Mouse (Mus musculus) adrenal gland (tissue): ENCODE results near the gene Pusl1.

Experiments
- intact Hi-C: fragments of 180-260 bp; cut with DNase I; formaldehyde crosslinking; loops from one replicate; pipeline ENCODE4 v1.15.1; 2025
- microRNA-seq, 2 experiments: library from miRNA; unstranded; fragments of <30 nt; microRNA quantifications; one replicate each; pipeline ENCODE4; 2019

The Pusl1 gene

DNA sequence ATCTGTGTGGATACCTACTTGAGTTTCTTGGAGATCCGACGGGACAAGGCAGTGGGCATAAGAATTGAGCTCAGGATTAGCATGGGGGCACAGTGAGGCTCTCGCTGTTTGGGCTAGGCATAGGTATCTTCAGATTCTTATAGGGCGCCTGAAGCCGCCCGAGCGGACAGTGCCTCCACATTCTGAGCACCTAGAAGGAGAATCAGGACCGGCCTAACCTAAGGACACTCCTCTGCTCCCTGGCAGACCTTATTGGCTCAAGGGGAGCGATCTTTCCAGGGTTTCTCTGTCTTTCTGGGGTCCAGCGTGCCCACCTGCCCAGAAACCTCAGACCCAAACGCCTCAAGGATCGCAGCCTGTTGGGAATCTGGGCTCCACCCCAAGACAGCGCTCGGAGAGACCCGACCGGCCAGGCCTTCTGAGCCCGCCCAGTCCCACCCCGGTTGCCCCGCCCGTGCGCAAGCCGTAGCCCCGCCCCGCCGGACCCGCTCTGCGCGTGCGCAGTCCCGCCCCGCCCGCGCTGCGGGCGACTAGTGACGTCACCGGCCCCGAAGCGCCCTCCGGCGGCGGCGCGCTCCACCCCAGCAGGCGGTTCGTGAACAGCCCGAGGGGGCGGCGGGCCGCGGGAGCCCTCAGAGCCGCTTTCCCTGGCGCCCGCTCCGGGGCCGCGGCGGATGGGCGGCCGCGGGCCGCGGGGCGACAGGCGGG is 44.6 kb downstream of the Pusl1 start, which contains the start of gene Dvl1:
Dvl1 (plus strand) TSS at position 532 of the 708 bp plus-strand sequence.
- intact Hi-C loops: no loop called here

DNA sequence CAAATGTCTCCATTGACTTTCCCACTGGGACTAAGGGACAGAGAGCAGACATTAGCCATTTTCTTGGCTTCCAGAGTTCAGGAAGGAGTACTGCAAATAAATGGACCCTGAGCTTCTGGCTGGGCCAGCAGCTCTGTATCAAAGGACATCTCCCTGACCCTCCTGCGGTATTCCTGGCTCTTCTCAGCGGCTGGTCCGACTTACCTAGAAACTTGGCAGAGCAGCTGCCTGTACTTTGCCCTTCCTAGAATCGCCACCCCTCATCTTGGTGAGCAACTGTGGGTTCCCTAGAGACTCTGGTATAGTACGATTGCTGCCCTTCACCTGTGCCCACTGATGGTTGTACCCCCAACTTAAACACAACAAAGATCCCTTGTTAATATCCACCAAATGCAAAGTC is 48.4 kb downstream of the Pusl1 start:
- intact Hi-C loops: no loop called here

DNA sequence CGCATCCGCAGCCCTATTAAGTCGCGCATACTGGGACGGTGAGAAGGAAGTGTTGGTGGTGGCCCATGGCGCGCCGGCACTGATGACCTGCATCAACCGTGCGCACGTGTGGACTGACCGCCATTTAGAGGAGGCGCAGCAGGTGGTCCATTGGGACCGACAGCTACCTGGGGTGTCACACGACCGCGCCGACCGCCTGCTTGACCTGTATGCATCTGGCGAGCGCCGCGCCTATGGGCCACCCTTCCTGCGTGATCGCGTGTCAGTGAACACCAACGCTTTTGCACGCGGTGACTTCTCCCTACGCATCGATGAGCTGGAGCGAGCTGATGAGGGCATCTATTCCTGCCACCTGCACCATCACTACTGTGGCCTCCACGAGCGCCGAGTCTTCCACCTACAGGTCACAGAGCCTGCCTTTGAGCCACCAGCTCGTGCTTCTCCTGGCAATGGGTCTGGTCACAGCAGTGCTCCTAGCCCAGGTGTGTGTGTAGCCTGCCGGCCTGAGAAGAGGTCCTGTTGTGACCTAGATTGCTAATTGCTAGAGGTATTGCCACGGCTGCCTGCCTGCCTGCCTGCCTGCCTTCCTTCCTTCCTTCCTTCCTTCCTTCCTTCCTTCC is 49.8 kb downstream of the Pusl1 start:
- intact Hi-C loops: no loop called here

DNA sequence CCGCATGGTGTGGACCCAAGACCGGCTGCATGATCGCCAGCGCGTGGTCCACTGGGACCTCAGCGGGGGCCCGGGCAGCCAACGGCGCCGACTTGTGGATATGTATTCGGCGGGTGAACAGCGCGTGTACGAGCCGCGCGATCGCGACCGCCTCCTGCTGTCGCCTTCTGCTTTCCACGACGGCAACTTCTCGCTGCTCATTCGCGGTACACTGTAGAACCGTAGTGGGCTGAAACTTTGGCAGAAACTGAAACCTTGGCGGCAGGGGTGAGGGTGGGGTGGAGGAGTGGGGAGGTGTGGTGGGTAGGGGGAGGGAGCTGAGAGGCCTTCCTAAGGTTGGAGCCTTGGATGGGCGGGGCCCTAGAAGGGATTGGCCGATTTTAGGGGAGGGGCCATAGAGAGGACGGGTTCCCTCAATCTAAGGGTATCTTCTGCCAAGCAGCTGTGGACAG is 50.6 kb downstream of the Pusl1 start:
- intact Hi-C loops: no loop called here

DNA sequence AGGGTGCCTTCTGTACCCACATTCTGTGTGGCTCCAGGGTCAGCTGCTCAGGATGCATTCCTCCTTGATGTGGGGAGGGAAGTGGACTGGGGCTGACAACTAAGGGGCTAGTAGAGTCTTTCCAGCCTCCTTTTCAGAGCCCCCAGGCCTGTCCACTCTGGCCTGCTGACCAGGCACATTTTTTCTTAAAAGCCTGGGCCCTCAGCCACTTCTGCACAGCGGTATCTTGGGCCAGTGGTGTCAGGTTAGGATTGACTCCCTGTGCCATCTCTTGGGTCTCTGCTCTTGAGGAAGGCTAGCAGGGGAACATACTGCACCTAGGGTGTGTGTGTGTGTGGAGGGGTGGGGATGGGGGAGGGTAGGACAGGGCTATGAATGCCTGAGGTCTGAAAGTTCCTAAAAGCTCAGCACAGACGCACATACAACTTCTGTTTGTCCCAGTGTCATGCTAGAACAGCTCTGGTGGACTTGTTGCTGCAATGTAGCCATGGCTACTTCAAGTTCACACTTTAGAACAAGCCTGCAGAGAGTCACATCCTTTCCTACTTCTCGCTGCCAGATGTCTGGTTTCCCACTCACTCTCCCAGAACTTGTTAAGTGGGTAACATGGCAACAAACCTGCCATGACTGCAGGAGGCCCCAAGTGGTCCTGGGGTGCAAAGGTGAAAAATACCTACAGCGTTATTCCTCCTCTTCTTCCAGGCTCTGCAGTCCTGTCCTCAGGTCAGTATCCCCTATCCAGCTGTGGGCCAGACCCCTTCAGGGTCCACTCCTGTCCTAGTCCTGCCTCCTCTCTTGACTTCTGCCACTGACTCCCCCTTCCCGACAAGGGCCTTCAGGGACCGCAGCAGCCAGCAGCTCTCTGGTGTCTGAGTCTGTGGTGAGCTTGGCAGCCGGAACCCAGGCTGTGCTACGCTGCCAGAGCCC is 51.2 kb downstream of the Pusl1 start:
- intact Hi-C loops: no loop called here

DNA sequence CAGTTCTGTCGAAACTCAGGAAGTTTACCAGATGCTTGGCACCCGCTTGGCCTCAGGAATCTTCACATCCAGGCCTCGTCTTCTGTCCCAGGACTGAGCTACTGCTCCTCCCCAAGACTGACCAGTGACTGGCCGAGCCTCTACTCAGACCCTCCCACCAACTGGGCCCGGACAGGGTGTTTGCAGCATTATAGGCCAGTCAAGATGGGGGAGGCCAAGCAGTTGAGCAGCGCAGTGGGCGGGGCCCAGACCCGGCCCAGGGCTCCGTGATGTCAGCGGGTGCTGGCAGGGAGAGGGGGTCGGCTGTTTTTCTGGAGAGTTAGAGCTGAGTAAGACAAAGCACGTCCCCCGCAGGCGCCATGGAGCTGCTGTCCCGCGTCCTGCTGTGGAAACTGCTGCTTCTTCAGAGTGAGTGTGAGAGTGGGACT is 52.1 kb downstream of the Pusl1 start, which contains the start of gene Mxra8:
Mxra8 (plus strand) TSS at position 198 of the 428 bp plus-strand sequence.
- intact Hi-C loops: no loop called here

DNA sequence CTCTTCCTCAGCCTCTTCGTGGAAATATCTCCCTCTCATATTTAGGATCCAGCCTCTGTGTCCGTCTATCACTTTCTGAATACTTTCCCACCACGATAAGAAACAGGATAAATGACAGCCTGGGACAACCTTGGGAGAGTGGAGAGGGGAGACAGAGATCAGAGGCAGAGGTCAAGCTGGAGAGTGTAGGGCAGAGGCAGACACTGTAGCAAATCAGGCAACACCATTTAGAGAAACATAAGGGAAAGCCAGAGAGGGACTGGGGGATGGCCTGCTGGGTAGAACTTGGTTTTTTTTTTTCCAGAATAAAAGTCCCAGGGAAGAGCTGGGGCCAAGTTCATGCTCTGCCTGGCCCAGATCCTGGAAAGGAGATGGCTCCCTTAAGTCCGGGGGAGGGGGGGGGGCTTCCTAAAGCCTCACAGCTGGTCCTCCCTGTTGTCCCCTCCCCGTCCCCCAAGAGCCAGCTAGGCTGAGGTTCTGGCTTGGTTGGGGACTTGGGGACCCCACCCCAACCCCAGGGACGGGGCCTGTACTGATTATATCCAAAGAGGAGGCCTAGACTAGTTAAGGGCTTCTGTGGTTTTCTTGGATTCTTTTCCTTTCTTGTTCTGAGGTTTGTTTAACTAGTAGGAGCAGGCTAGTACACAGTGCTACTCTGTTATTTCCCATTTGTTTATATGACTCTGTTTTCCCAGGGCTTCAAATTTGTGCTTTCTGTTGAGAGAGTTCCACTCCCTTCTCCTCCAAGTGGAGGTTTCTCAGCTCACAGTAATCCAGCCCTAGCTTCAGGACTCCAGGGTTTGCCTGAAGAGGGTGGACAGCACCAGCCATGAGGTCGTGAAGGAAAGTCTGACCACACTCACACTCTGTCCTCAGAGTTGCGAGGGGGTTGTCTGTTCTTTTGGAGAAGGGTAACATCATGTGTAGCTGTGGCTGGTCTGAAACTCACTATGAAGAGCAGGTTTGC is 53.1 kb downstream of the Pusl1 start:
- intact Hi-C loops: no loop called here

Small RNAs within 50 kb of the gene (microRNA-seq; reads per million reads assigned to microRNA genes)
- gene Gm22991: 0 reads per million in 2 experiments
